Mouse (Mus musculus): ENCODE results near the gene Zfp865.
A peak's percentile ranks its signal among the peaks of the same experiment; 100 is the strongest.
"Not testable (repeated sequence)": the region's sequence is repeated elsewhere in the genome, so short reads cannot be mapped to it uniquely, and the experiment has no call there.

Gene Zfp865

GRCm38 (mm10) chr7:5020000-5020681 lies at the start of gene Zfp865, which contains the start of gene Ccdc106:
Gene Zfp865 (plus strand): TSS chr7:5020376.
Gene Ccdc106 (plus strand): TSS chr7:5020553.
- peak; percentile 99 for DNase-seq (ENCODE audit: low spot score)

GRCm38 (mm10) chr7:4971068-4971467 lies 49.1 kb upstream of the Zfp865 start, which contains the start of gene Sbk3:
Gene Sbk3 (minus strand): TSS chr7:4971168.
- DNase-seq (ENCODE audit: low spot score), result no peak

- no peak for DNase-seq (ENCODE audit: low spot score)
Measured at GRCm38 (mm10) chr7:4971710-4972109, 48.5 kb upstream of the Zfp865 start.

GRCm38 (mm10) chr7:4972321-4973047 lies 47.7 kb upstream of the Zfp865 start:
- no peak for DNase-seq (ENCODE audit: low spot score)

- no peak for DNase-seq (ENCODE audit: low spot score)
Measured at GRCm38 (mm10) chr7:4975455-4975854, 44.7 kb upstream of the Zfp865 start.

- DNase-seq (ENCODE audit: low spot score), result no peak
Measured at GRCm38 (mm10) chr7:4976832-4977231, 43.3 kb upstream of the Zfp865 start.

GRCm38 (mm10) chr7:4988250-4988649 lies 31.9 kb upstream of the Zfp865 start:
- no peak for DNase-seq (ENCODE audit: low spot score)

- no peak for DNase-seq (ENCODE audit: low spot score)
Measured at GRCm38 (mm10) chr7:4993347-4993998, 26.7 kb upstream of the Zfp865 start.

GRCm38 (mm10) chr7:4993999-4994788 lies 26.0 kb upstream of the Zfp865 start:
- no peak for DNase-seq (ENCODE audit: low spot score)

- DNase-seq (ENCODE audit: low spot score), result no peak
Measured at GRCm38 (mm10) chr7:4995268-4996002, 24.7 kb upstream of the Zfp865 start.

GRCm38 (mm10) chr7:4996003-4996895 lies 23.9 kb upstream of the Zfp865 start, which contains the start of gene Zfp579:
Gene Zfp579 (minus strand): TSS chr7:4996158.
- DNase-seq (ENCODE audit: low spot score), result peak; percentile 90

- DNase-seq (ENCODE audit: low spot score), result no peak
Measured at GRCm38 (mm10) chr7:4996934-4997333, 23.2 kb upstream of the Zfp865 start.

- no peak for DNase-seq (ENCODE audit: low spot score)
Measured at GRCm38 (mm10) chr7:4999876-5000275, 20.3 kb upstream of the Zfp865 start.

- DNase-seq (ENCODE audit: low spot score), result not testable (repeated sequence)
Measured at GRCm38 (mm10) chr7:5002876-5003275, 17.3 kb upstream of the Zfp865 start.

- no peak for DNase-seq (ENCODE audit: low spot score)
Measured at GRCm38 (mm10) chr7:5008229-5008628, 11.9 kb upstream of the Zfp865 start.

- DNase-seq (ENCODE audit: low spot score), result no peak
Measured at GRCm38 (mm10) chr7:5012681-5013513, 7.3 kb upstream of the Zfp865 start.

- DNase-seq (ENCODE audit: low spot score), result peak; percentile 98
Measured at GRCm38 (mm10) chr7:5014251-5015117, 5.7 kb upstream of the Zfp865 start, which contains the start of the genes Zfp524 and Fiz1. Gene Zfp524 (plus strand): TSS chr7:5014415. Gene Fiz1 (minus strand): TSS chr7:5014697.

All from yolk sac, embryonic 10.5 days (tissue).